Mouse (Mus musculus): ENCODE results near the gene Adgrf3.
A peak's percentile ranks its signal among the peaks of the same experiment; 100 is the strongest.

- TF ChIP-seq BHLHE40 (IDR thresholded peaks at IDR 0.05; ENCODE audit: low read depth, low read length) = no peak
- peak; percentile 38 to 78; a peak in 3 of 4 replicates for TF ChIP-seq CTCF (conservative IDR thresholded peaks at IDR 0.05 in 1 of 2, IDR thresholded peaks at IDR 0.05 in 1 of 2; ENCODE audit: low read depth in 2 of 2, low read length in 2 of 2)
Measured at GRCm38 (mm10) chr5:30201521-30201920, 4.0 kb downstream of the Adgrf3 start.
